In genomic region chr15:102280623-102281022, GRCm38 (mm10) we compare ENCODE assay signal across 10 mouse cellular contexts. TPM values are rescaled to one million over a fixed set of nuclear protein-coding genes. Genes with fewer than 3 reads are reported as not detected.
A peak's percentile ranks its signal among the peaks of the same experiment; 100 is the strongest.
DNase-seq lines count a peak whose midpoint lies in the region; ATAC-seq and TF ChIP-seq lines count a peak whose summit lies in the region.
"Had no signal": no experiment of that assay in that cellular context is flagged by ENCODE, and none has a peak within 500 bp of the region (broad histone marks: within the 10 kb centered on the region; RNA-seq: fewer than 3 reads in every experiment).

No protein-coding gene starts in this region.

- H3K27ac ChIP-seq in kidney, embryonic 14.5 days (ENCODE audit: low read depth, low read length) = no peak overlapping the region
- H3K27ac ChIP-seq in cortical plate, adult 2 months (ENCODE audit: insufficient read depth, low read length) = no peak overlapping the region
- H3K27ac ChIP-seq in hindbrain, embryonic 16.5 days (ENCODE audit: low read depth, low read length) = no peak overlapping the region
- H3K27ac ChIP-seq in midbrain, embryonic 16.5 days (ENCODE audit: low read length) = no peak overlapping the region

- no peak for TF ChIP-seq POLR2A in cortical plate, adult 2 months (IDR thresholded peaks at IDR 0.05; ENCODE audit: extremely low read depth, insufficient read depth, low read length)

- 93% methylated on average over 19 of the region's 19 CpGs for WGBS in kidney, embryonic 14.5 days
- 94% methylated on average over 19 of the region's 19 CpGs for WGBS in hindbrain, embryonic 16.5 days
- 95% methylated on average over 19 of the region's 19 CpGs for WGBS in midbrain, embryonic 16.5 days

- H3K36me3 ChIP-seq in kidney, embryonic 14.5 days (ENCODE audit: control insufficient read depth, insufficient read depth, low read length) = peaks cover 12% of the 10 kb centered on the region
- H3K36me3 ChIP-seq in hindbrain, embryonic 16.5 days (ENCODE audit: control insufficient read depth, insufficient read depth, low read length) = peaks cover 13% of the 10 kb centered on the region
- peaks cover 7% of the 10 kb centered on the region; the same call in 1 of the 2 replicates for H3K36me3 ChIP-seq in midbrain, embryonic 16.5 days (ENCODE audit: control insufficient read depth, insufficient read depth, low read length)

- no peak for DNase-seq in kidney, adult 11 months
- no peak for DNase-seq in layer of hippocampus, adult 9-11 months
- no peak for DNase-seq in embryo, embryonic 10.5 days (ENCODE audit: low spot score)
- DNase-seq: right cerebral cortex, postnatal 25 days had no signal

- H3K4me1 ChIP-seq in kidney, embryonic 14.5 days (ENCODE audit: control insufficient read depth, insufficient read depth, low read length) = peaks cover 14% of the 10 kb centered on the region
- 0 out of 2 replicates have a peak, but pooled peaks cover 2% of the 10 kb centered on the region for H3K4me1 ChIP-seq in cortical plate, adult 2 months (ENCODE audit: control insufficient read depth, insufficient read depth, low read length)
- peaks cover 14% of the 10 kb centered on the region for H3K4me1 ChIP-seq in hindbrain, embryonic 16.5 days (ENCODE audit: control insufficient read depth, insufficient read depth, low read depth, low read length)
- H3K4me1 ChIP-seq in midbrain, embryonic 16.5 days (ENCODE audit: control insufficient read depth, insufficient read depth, low read length) = peaks cover 17% of the 10 kb centered on the region

- no peak for TF ChIP-seq CTCF in cortical plate, adult 2 months (IDR thresholded peaks at IDR 0.05; ENCODE audit: extremely low read depth, insufficient read depth, low read length)

- H3K4me3 ChIP-seq in kidney, embryonic 14.5 days (ENCODE audit: low read length) = peak overlapping the region; percentile 89
- peak overlapping the region; percentile 90; the same call in 1 of the 2 replicates for H3K4me3 ChIP-seq in cortical plate, adult 2 months (ENCODE audit: insufficient read depth, low read length)
- peak overlapping the region; percentile 96 for H3K4me3 ChIP-seq in hindbrain, embryonic 16.5 days (ENCODE audit: low read length)
- peak overlapping the region; percentile 90; the same call in 1 of the 2 replicates for H3K4me3 ChIP-seq in midbrain, embryonic 16.5 days (ENCODE audit: low read depth, low read length)

- H3K4me2 ChIP-seq in kidney, embryonic 14.5 days (replicated peaks; ENCODE audit: low read depth, low read length) = peak overlapping the region; percentile 88
- H3K4me2 ChIP-seq in hindbrain, embryonic 16.5 days (ENCODE audit: low read length) = peak overlapping the region; percentile 97
- H3K4me2 ChIP-seq in midbrain, embryonic 16.5 days (ENCODE audit: low read length) = peak overlapping the region; percentile 79

- H3K27me3 ChIP-seq in kidney, embryonic 14.5 days (ENCODE audit: control insufficient read depth, insufficient read depth, low read length) = no peaks in the 10 kb centered on the region
- H3K27me3 ChIP-seq in hindbrain, embryonic 16.5 days (replicated peaks; ENCODE audit: control insufficient read depth, insufficient read depth, low read length) = no peaks in the 10 kb centered on the region
- H3K27me3 ChIP-seq in midbrain, embryonic 16.5 days (ENCODE audit: control insufficient read depth, insufficient read depth, low read depth, low read length) = no peaks in the 10 kb centered on the region

- H3K9me3 ChIP-seq in kidney, embryonic 14.5 days (ENCODE audit: control insufficient read depth, low read length) = no peaks in the 10 kb centered on the region
- no peaks in the 10 kb centered on the region for H3K9me3 ChIP-seq in hindbrain, embryonic 16.5 days (ENCODE audit: control insufficient read depth, low read length)
- no peaks in the 10 kb centered on the region for H3K9me3 ChIP-seq in midbrain, embryonic 16.5 days (replicated peaks; ENCODE audit: control insufficient read depth, low read length, poor library complexity, severe bottlenecking)

- no peak overlapping the region for H3K9ac ChIP-seq in kidney, embryonic 14.5 days (ENCODE audit: low read depth, low read length)
- no peak overlapping the region; the same call in 1 of the 2 replicates for H3K9ac ChIP-seq in hindbrain, embryonic 16.5 days (ENCODE audit: low read depth, low read length)
- no peak overlapping the region for H3K9ac ChIP-seq in midbrain, embryonic 16.5 days (ENCODE audit: low read depth, low read length)

- ATAC-seq in kidney, embryonic 14.5 days (ENCODE audit: low FRiP score, low TSS enrichment) = no peak
- no peak for ATAC-seq in hindbrain, embryonic 16.5 days
- no peak for ATAC-seq in midbrain, embryonic 16.5 days
- no peak for ATAC-seq in megakaryocyte-erythroid progenitor cell, adult 5-6 weeks (replicated peaks; ENCODE audit: low FRiP score, low TSS enrichment, poor library complexity, severe bottlenecking)

RNA-seq across cellular contexts. Expression of gene Mfsd5, which starts 1.4 kb away (rescaled TPM):
- polyA plus RNA-seq in kidney, embryonic 14.5 days (2014; fragmentation: Nextera tagmentation; extraction: Ambion mirVana) = 53.7 and 65.3 TPM in 2 replicates
- polyA plus RNA-seq in cortical plate, adult 2 months (2012; rRNA removed) = 54.0 and 55.5 TPM in 2 replicates
- polyA plus RNA-seq in hindbrain, embryonic 16.5 days (2015; fragmentation: Nextera tagmentation; extraction: Ambion mirVana) = 65.9 and 67.6 TPM in 2 replicates
- 58.7 and 59.8 TPM in 2 replicates for polyA plus RNA-seq in midbrain, embryonic 16.5 days (2015; fragmentation: Nextera tagmentation; extraction: Ambion mirVana)
- total RNA-seq in megakaryocyte-erythroid progenitor cell, adult 5-6 weeks (2014; fragmentation: Nextera tagmentation) = 30.4 and 32.9 TPM in 2 replicates
- 14.2 and 19.5 TPM in 2 replicates for total RNA-seq in megakaryocyte-erythroid progenitor cell, adult 5-6 weeks (2017)

RNA-seq across cellular contexts. Expression of gene Gm9918, which starts 10.3 kb away (rescaled TPM):
- 0.37 and 0.84 TPM in 2 replicates for polyA plus RNA-seq in kidney, embryonic 14.5 days (2014; fragmentation: Nextera tagmentation; extraction: Ambion mirVana)
- 0.04 and 0.15 TPM in 2 replicates for polyA plus RNA-seq in cortical plate, adult 2 months (2012; rRNA removed)
- polyA plus RNA-seq in hindbrain, embryonic 16.5 days (2015; fragmentation: Nextera tagmentation; extraction: Ambion mirVana) = 0.06 and 0.14 TPM in 2 replicates
- not detected in 2 replicates for polyA plus RNA-seq in midbrain, embryonic 16.5 days (2015; fragmentation: Nextera tagmentation; extraction: Ambion mirVana)
- total RNA-seq in megakaryocyte-erythroid progenitor cell, adult 5-6 weeks (2014; fragmentation: Nextera tagmentation) = not detected in 2 replicates
- not detected in 2 replicates for total RNA-seq in megakaryocyte-erythroid progenitor cell, adult 5-6 weeks (2017)
- total RNA-seq: left cerebral cortex, adult 8-10 months had no signal

RNA-seq across cellular contexts. Expression of gene Espl1, which starts 15.4 kb away (rescaled TPM):
- 33.6 and 35.2 TPM in 2 replicates for polyA plus RNA-seq in kidney, embryonic 14.5 days (2014; fragmentation: Nextera tagmentation; extraction: Ambion mirVana)
- 0.52 and 1.6 TPM in 2 replicates for polyA plus RNA-seq in cortical plate, adult 2 months (2012; rRNA removed)
- 4.1 and 6.4 TPM in 2 replicates for polyA plus RNA-seq in hindbrain, embryonic 16.5 days (2015; fragmentation: Nextera tagmentation; extraction: Ambion mirVana)
- polyA plus RNA-seq in midbrain, embryonic 16.5 days (2015; fragmentation: Nextera tagmentation; extraction: Ambion mirVana) = 4.0 and 4.7 TPM in 2 replicates
- total RNA-seq in megakaryocyte-erythroid progenitor cell, adult 5-6 weeks (2014; fragmentation: Nextera tagmentation) = 54.5 and 68.3 TPM in 2 replicates
- total RNA-seq in megakaryocyte-erythroid progenitor cell, adult 5-6 weeks (2017) = 16.6 and 40.6 TPM in 2 replicates

RNA-seq across cellular contexts. Expression of gene Rarg, which starts 23.3 kb away (rescaled TPM):
- 17.9 and 23.9 TPM in 2 replicates for polyA plus RNA-seq in kidney, embryonic 14.5 days (2014; fragmentation: Nextera tagmentation; extraction: Ambion mirVana)
- polyA plus RNA-seq in cortical plate, adult 2 months (2012; rRNA removed) = 11.3 and 12.3 TPM in 2 replicates
- polyA plus RNA-seq in hindbrain, embryonic 16.5 days (2015; fragmentation: Nextera tagmentation; extraction: Ambion mirVana) = 5.6 and 7.6 TPM in 2 replicates
- 4.1 and 6.0 TPM in 2 replicates for polyA plus RNA-seq in midbrain, embryonic 16.5 days (2015; fragmentation: Nextera tagmentation; extraction: Ambion mirVana)
- total RNA-seq in megakaryocyte-erythroid progenitor cell, adult 5-6 weeks (2014; fragmentation: Nextera tagmentation) = 0.61 and 1.8 TPM in 2 replicates
- total RNA-seq in megakaryocyte-erythroid progenitor cell, adult 5-6 weeks (2017) = 1.6 and 6.7 TPM in 2 replicates

RNA-seq across cellular contexts. Expression of gene Pfdn5, which starts 45.3 kb away (rescaled TPM):
- polyA plus RNA-seq in kidney, embryonic 14.5 days (2014; fragmentation: Nextera tagmentation; extraction: Ambion mirVana) = 481 and 576 TPM in 2 replicates
- polyA plus RNA-seq in cortical plate, adult 2 months (2012; rRNA removed) = 466 and 495 TPM in 2 replicates
- 448 and 464 TPM in 2 replicates for polyA plus RNA-seq in hindbrain, embryonic 16.5 days (2015; fragmentation: Nextera tagmentation; extraction: Ambion mirVana)
- polyA plus RNA-seq in midbrain, embryonic 16.5 days (2015; fragmentation: Nextera tagmentation; extraction: Ambion mirVana) = 479 TPM in 2 replicates
- total RNA-seq in megakaryocyte-erythroid progenitor cell, adult 5-6 weeks (2014; fragmentation: Nextera tagmentation) = 210 and 293 TPM in 2 replicates
- total RNA-seq in megakaryocyte-erythroid progenitor cell, adult 5-6 weeks (2017) = 214 and 318 TPM in 2 replicates
